Mouse (Mus musculus) activated CD4-positive, CD25-positive, alpha-beta regulatory T cell, adult 9 weeks (primary cell): Measurements from ENCODE around the gene Tcirg1. TPM values are rescaled to one million over a fixed set of nuclear protein-coding genes. Genes with fewer than 3 reads are reported as not detected.

Experiments
- polyA plus RNA-seq: library from polyadenylated mRNA; unstranded; fragments of 100-300 nt; shearing (Covaris generic); gene quantifications from one replicate; pipeline ENCODE4 v1.2.1, GENCODE M21; 2017

Tcirg1 gene
- polyA plus RNA-seq, result 71.7 TPM

DNA sequence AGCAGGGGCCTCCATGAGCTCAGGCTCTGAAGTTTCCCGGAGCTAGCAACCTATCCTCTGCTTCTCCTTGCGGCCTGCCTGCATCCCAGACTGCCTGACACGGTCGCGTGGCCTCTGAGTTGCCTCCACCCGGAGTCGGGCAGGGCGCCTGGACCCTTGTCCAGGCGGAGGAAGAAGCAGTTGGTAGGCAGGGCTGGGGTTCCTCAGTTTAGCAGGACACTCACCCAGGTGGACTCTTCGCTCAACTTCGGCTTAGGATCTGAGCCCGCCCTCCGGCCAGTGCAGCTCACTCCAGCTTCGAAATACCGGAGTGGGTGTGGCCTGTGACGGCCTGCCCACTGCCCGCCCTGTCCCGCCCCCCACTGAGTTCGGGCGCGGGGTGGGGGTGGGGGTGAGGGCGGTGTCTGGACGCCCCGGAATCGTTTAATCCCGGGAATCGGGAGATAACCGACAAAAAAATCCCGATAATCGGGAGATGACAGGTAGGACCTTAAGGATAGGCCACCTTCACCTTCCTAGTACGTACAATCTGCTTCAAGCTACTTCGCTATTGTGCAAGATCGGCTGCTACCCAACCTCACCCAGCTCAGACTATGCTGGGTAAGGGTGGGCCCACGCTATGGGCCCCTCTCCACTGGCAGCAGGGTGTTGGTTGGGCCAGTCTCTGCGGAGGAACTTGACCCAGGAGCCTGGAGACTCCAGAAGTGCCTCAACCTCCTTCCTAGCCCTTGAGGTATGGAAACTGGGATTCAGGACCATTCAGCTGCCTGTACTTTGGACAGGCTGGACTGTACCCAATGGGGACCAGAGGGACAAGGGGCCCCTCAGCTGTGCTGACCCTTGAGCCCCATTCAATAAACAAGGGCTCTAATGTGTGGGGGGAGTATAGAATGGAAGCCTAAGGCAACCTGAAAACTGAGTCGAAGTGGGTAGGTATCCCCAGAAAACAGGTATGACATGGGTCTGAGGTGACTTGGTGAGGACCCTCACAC is at the start of gene Tcirg1:
Gene Tcirg1, minus strand, starts transcription at position 339 of the 992 bp plus-strand sequence.

GRCm38 (mm10) chr19:3935032-3935895 is 28.3 kb upstream of the Tcirg1 start, which contains the start of gene Unc93b1:
Gene Unc93b1 (plus strand): TSS chr19:3935186.

DNA sequence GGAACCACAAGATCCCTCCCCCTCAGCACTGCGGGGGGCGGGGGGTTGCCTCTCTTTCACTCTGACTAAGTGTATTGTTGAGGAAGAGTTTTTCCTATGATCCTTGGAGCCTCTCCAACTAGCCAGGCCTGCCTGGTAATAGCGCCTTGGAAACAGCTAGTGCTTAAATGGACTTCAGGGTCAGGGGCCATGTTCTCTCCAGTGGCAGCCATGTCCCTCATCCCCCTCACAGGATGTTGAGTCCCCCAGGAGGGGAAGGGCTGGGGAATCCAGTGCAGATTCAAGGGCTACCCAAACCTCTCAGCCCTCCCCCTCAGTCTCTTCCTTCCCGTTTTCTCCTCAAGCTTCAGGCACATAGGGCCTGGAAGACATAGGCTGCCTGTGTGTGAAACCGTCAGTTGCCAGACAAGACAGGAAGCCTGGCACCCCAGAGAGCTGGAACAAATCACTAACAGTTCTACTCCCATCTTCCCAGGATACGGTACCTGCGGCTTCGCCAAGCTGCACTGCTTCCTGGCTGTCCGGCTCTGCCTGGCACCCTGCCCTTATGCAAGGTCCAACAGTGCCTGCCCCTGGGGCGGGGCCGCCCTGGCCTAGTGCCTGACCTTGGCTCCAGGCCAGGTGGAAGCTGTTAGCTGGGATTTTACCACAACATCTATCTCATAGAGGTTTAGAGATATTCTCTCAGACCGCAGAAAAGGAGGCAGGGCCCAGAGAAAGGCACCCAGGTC is 22.4 kb upstream of the Tcirg1 start, which contains the start of gene Aldh3b1:
Gene Aldh3b1, minus strand, starts transcription at position 598 of the 731 bp plus-strand sequence.

GRCm38 (mm10) chr19:3912337-3913204 is 5.6 kb upstream of the Tcirg1 start, which contains the start of gene Ndufs8:
Gene Ndufs8 (minus strand): TSS chr19:3912774.

GRCm38 (mm10) chr19:3851502-3851962 is 55.4 kb downstream of the Tcirg1 start, which contains the start of gene Chka:
Gene Chka (plus strand): TSS chr19:3851773.

Other genes starting within 250 kb of the Tcirg1 start
- 0.09 TPM for gene Lrp5, start 220.6 kb downstream of the Tcirg1 start, polyA plus RNA-seq
- 5.6 TPM for gene 1810055G02Rik, start 198.8 kb downstream of the Tcirg1 start, polyA plus RNA-seq
- gene Kmt5b, start 139.7 kb downstream of the Tcirg1 start, polyA plus RNA-seq, result 43.1 TPM
- 2.2 TPM for gene Chka, start 55.4 kb downstream of the Tcirg1 start, polyA plus RNA-seq
- 230 TPM for gene Ndufs8, start 5.6 kb upstream of the Tcirg1 start, polyA plus RNA-seq
- gene Aldh3b1, start 22.7 kb upstream of the Tcirg1 start, polyA plus RNA-seq, result 0.75 TPM
- gene Unc93b1, start 28.1 kb upstream of the Tcirg1 start, polyA plus RNA-seq, result 58.1 TPM
- gene Aldh3b3, start 51.5 kb upstream of the Tcirg1 start, polyA plus RNA-seq, result not detected
- gene Aldh3b2, start 65.2 kb upstream of the Tcirg1 start, polyA plus RNA-seq, result not detected
- gene Acy3, start 79.4 kb upstream of the Tcirg1 start, polyA plus RNA-seq, result 0.40 TPM
- gene Tbx10, start 85.6 kb upstream of the Tcirg1 start, polyA plus RNA-seq, result 0.16 TPM
- gene Nudt8, start 93.4 kb upstream of the Tcirg1 start, polyA plus RNA-seq, result 8.7 TPM
- 1.8 TPM for gene Gm49405, start 93.5 kb upstream of the Tcirg1 start, polyA plus RNA-seq
- gene Doc2g, start 96.2 kb upstream of the Tcirg1 start, polyA plus RNA-seq, result 1.7 TPM
- 155 TPM for gene Ndufv1, start 105.7 kb upstream of the Tcirg1 start, polyA plus RNA-seq
- gene Gstp1, start 130.9 kb upstream of the Tcirg1 start, polyA plus RNA-seq, result 631 TPM
- gene Gstp2, start 138.9 kb upstream of the Tcirg1 start, polyA plus RNA-seq, result 3.4 TPM
- gene Gstp3, start 152.4 kb upstream of the Tcirg1 start, polyA plus RNA-seq, result 112 TPM
- gene Cabp2, start 174.4 kb upstream of the Tcirg1 start, polyA plus RNA-seq, result not detected
- gene Cdk2ap2, start 190.0 kb upstream of the Tcirg1 start, polyA plus RNA-seq, result 956 TPM
- 367 TPM for gene Pitpnm1, start 192.9 kb upstream of the Tcirg1 start, polyA plus RNA-seq
- 206 TPM for gene Aip, start 218.7 kb upstream of the Tcirg1 start, polyA plus RNA-seq
- gene Gpr152, start 232.7 kb upstream of the Tcirg1 start, polyA plus RNA-seq, result 0.07 TPM
- gene Cabp4, start 236.9 kb upstream of the Tcirg1 start, polyA plus RNA-seq, result 0.39 TPM
- gene Coro1b, start 241.5 kb upstream of the Tcirg1 start, polyA plus RNA-seq, result 477 TPM
- gene Ptprcap, start 246.5 kb upstream of the Tcirg1 start, polyA plus RNA-seq, result 1,844 TPM